Mouse (Mus musculus): ENCODE results near the gene L2hgdh. TPM values are rescaled to one million over a fixed set of nuclear protein-coding genes. Genes with fewer than 3 reads are reported as not detected.
A peak's percentile ranks its signal among the peaks of the same experiment; 100 is the strongest.
"Not testable (repeated sequence)": the region's sequence is repeated elsewhere in the genome, so short reads cannot be mapped to it uniquely, and the experiment has no call there.

The L2hgdh gene
- polyA plus RNA-seq, 1 experiment from 2014 or later, result 0.85 TPM

DNA sequence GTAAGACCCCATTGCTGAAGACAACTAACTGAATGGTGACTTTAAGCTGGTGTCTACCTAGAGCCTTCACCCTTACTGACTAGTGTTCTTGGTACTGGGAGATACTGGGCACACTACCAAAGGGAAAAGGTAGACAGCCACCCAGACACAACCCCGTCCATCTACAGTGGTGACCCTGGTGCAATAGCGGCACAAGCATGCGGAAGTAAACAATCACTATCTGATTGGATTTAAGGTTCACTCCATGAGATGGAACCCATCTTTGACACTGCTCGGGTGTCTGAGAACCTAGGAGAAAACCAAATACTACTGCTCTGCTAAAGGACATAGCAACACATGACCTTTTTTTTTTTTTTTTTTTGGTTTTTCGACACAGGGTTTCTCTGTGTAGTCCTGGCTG lies 63.0 kb downstream of the L2hgdh start:
- 86% methylated on average over 4 of the region's 5 CpGs for WGBS (ENCODE audit: missing documents)
- Histone ChIP-seq H3K36me3 (ENCODE audit: inconsistent target) (no peaks in the 10 kb centered on the region), H3K79me2 (ENCODE audit: inconsistent target) (peaks cover 89% of the 10 kb centered on the region), H3K4me3 (ENCODE audit: inconsistent target) (no peak overlapping the region), H3K27ac (no peak overlapping the region)

DNA sequence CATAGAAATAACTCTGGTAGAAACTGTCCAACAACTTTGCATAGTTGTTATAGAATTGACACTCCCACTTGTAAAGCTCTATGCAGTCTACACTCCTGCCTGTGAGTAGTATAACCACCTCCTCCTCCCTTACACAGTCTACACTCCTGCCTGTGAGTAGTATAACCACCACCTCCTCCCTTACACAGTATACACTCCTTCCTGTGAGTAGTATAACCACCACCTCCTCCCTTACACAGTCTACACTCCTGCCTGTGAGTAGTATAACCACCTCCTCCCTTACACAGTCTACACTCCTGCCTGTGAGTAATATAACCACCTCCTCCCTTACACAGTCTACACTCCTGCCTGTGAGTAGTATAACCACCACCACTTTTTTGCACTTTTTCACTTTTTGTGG lies 70.7 kb downstream of the L2hgdh start:
- H3K79me2 ChIP-seq (ENCODE audit: inconsistent target), result peaks cover 12% of the 10 kb centered on the region; the same call in 1 of the 2 replicates
- not testable (repeated sequence) for H3K36me3 ChIP-seq (ENCODE audit: inconsistent target); H3K4me3 ChIP-seq (ENCODE audit: inconsistent target); H3K27ac ChIP-seq

DNA sequence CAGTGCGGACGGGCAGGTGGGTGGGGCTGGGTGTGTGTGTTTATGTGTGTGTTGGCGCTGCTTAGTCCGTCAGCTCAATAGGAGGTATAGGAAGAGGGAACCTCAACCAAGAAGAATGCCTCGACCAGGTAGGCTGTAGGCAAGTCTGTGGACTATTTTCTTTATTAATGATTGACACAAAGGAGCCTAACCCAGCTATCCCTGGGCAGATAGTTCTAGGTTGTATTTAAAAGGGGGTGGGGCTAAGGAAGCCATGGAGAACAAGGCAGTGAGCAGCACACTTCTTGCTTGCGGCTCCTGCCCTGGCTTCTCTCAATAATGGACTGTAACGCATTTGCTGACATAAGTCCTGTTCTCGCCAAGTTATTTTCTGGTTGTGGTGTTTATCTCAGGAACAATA lies 75.2 kb downstream of the L2hgdh start:
- Histone ChIP-seq H3K4me3 (ENCODE audit: inconsistent target) (no peak overlapping the region), H3K79me2 (ENCODE audit: inconsistent target) (no peaks in the 10 kb centered on the region), H3K27ac (no peak overlapping the region), H3K36me3 (ENCODE audit: inconsistent target) (peaks cover 7% of the 10 kb centered on the region; the same call in 1 of the 2 replicates)
- 95% methylated on average over 8 of the region's 8 CpGs for whole genome bisulfite sequencing (ENCODE audit: missing documents)

DNA sequence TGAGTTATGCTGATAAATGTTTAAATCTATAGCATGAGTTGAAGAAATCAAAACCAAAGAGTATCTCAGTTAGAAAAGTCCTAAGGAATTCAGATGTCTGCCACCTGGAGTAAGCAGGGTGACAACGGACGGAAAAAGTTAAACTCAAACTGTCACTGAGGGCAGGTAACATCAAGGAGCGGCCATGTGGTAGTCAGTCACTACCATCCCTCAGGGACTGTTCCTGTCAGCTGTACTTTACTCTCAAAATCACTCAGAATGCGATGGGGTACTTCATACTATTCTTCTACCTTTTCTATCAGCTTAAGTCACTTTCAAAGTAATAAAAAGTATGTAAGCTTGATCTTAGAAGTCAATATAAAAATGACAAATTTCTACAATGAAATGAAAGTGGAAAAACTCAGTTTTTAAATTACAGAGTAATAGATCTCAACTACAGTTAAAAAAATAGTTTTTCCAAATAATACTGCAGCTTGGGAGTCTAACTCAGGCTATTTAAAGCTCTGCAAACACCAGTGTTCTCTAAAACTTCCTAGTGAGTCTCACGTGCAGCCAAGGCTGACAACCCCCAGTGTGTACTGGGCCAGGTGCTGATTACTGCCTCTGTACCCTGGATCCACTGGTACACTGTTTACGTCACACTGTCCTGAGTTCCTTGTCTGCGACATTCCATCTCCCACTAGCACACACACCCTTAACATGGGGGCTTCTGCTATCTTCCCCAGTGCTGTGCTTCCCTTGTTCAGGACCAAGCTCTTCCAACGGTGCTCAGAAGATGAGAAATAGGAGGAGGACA lies 78.7 kb downstream of the L2hgdh start:
- Histone ChIP-seq H3K27ac (no peak overlapping the region), H3K36me3 (ENCODE audit: inconsistent target) (peaks cover 7% of the 10 kb centered on the region; the same call in 1 of the 2 replicates), H3K4me3 (ENCODE audit: inconsistent target) (no peak overlapping the region), H3K79me2 (ENCODE audit: inconsistent target) (no peaks in the 10 kb centered on the region)
- WGBS (ENCODE audit: missing documents), result 93% methylated on average over 7 of the region's 8 CpGs

DNA sequence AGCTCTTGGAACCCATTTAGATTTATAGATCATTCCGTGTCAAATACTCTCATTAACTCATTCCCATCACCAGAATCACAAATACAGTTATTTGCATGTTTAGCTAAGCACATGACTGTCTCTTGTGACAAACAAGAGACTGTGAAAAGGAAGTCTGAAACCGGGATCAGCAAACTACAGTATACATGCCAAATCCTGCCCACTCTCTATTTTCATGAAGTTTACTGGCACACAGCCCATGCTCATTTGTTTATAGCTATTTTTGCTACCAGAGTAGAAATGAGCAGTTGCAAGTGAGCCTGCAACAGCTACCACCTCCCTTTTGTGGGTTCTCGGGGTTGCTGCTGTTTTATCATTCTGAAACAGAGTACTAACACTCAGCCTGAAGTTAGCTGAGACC lies 79.8 kb downstream of the L2hgdh start:
- WGBS (ENCODE audit: missing documents), result 77% methylated on average over 3 of the region's 3 CpGs
- peaks cover 10% of the 10 kb centered on the region; the same call in 1 of the 2 replicates for H3K36me3 ChIP-seq (ENCODE audit: inconsistent target)
- H3K4me3 ChIP-seq (ENCODE audit: inconsistent target), result no peak overlapping the region
- peak overlapping the region; percentile 27 for H3K27ac ChIP-seq
- no peaks in the 10 kb centered on the region for H3K79me2 ChIP-seq (ENCODE audit: inconsistent target)

DNA sequence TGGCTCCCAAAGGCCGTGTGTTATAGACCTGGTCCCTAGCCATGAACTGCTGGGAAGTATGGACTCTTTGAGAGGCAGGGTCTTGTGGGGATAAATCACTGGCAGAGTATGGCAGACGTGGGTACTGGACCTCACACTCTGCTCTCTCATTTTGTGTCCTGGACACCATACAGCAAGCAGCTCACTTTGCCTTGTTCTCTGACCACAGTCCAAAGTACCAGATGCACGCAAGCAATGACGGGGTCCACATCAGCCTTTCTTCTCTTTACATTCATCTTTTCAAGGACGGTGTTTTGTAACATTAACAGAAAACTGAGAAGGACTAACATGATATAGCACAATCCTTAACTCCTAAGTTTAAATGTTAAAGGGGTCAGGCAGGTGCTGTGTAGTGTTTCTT lies 81.8 kb downstream of the L2hgdh start:
- H3K36me3 ChIP-seq (ENCODE audit: inconsistent target), result peaks cover 18% of the 10 kb centered on the region; the same call in 1 of the 2 replicates
- H3K4me3 ChIP-seq (ENCODE audit: inconsistent target), result no peak overlapping the region
- no peaks in the 10 kb centered on the region for H3K79me2 ChIP-seq (ENCODE audit: inconsistent target)
- WGBS (ENCODE audit: missing documents), result 92% methylated on average over 5 of the region's 5 CpGs
- H3K27ac ChIP-seq, result no peak overlapping the region

Other genes with a start within 250 kb of the L2hgdh start
- gene Vcpkmt, start 141.8 kb downstream of the L2hgdh start, polyA plus RNA-seq (2018), result 15.4 to 25.0 TPM (median 23.6 TPM) in 3 replicates
- gene Sos2, start 43.0 kb downstream of the L2hgdh start, polyA plus RNA-seq (2018), result 18.5 to 35.5 TPM (median 24.7 TPM) in 3 replicates
- 7.8 to 9.8 TPM (median 9.3 TPM) in 3 replicates for gene Atp5s, start 77 bp upstream of the L2hgdh start, polyA plus RNA-seq (2018)
- gene Cdkl1, start 66.4 kb upstream of the L2hgdh start, polyA plus RNA-seq (2018), result not detected in 3 replicates
- gene Atl1, start 167.7 kb upstream of the L2hgdh start, polyA plus RNA-seq (2018), result 0.96 to 1.4 TPM (median 1.0 TPM) in 3 replicates
- 6.0 to 7.2 TPM (median 6.6 TPM) in 3 replicates for gene Map4k5, start 168.3 kb upstream of the L2hgdh start, polyA plus RNA-seq (2018)

Data from macrophage (primary cell).